Mouse (Mus musculus) urinary bladder, postnatal 4 days (tissue): ENCODE results near the gene Mical2.

ENCODE experiments used
- DNase-seq, 2 experiments: peaks; one replicate each; pipeline ENCODE4 v3.0.0; 2021 to 2022; ENCODE audit warnings: low spot score in 2 of 2

Mical2 gene

DNA sequence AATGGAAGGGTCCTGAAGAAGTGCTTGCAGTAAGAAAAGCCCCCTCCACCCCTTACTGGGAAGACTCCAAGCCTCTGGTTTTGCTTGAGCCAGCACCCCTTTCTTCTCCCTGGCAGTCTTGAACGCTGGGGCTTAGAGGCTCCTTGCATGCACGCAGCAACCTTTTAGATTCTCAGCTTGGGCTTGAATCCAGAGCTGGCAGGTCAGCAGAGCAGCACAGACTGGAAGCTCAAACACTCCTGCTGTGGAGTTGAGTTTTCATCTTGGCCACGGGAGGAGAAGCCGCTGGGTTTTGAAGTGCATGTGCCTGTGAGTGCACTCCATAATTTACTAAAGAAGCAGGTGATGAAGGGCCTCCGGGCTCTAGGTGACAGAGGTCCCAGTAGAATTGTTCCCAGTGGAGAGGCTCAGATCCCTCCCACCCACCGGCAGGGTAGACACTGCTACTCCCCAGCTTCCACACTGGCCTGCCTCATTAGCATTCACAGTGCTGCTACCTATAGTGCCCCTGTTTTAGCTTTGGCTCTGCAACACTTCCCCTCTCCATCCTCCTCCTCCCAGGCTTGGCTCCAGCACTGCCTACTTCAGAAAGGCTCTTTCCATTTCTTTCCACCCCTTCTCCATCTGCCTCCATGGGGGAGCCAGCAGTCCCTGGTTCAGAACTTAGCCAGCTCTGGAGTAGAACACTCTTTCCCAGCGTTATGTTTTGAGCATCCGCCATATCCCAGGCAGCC lies 15.7 kb downstream of the Mical2 start:
- DNase-seq, result no peak

DNA sequence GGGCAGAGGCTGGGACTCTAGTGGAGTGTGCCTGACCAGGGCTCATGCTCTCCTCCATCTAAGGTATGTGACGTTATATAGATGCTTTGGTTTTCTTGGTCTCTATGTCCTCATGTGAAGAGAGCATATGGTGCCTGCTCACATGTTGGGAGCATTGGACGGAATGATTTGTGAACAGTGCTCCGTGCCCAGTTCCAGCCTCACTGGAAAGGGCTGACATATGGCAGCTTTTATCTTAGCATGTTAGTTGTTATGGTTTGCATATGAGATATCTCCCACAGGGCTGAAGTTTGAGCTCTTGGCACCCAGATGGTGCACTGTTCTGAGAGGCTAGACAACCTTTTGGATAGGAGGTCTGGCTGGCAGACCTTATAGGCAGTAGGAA lies 16.3 kb downstream of the Mical2 start:
- no peak for DNase-seq

DNA sequence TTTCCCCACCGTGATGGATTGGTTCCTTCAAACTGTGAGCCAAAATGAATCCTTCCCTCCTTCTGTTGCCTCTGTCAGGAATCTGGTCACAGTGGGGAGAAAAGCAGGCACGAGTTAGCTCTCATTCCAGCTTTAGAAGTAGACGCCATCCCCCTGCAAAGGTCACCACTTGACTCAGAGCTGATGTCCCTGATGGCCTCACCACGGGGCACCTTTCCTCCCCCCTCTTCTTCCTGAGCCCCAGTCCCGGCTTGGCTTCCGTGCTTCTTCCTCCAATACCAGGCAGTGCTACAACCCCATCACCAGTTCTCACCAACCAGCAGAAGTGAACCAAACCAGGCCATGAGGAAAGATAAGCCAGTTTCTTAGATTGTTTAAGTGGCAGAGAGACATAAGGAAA lies 16.9 kb downstream of the Mical2 start:
- DNase-seq, result no peak

DNA sequence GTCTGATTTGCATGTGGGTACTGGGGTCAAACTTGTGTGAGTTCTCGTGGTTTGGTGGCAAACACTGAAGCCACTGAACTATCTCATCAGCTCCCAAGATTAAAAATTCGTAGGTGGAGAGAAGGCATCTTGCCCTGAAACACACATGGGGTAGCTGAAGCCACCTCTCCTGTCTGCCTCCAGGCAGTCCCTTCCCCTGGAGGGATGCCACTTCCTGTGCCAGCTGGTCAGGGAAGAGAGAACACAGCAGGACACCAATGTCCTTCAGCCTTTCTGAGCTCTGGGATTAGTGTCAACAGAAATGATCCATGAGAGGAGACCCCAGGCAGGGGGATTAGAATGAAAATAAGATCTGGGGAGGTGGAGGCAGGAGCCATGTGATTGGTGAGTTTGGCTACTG lies 18.4 kb downstream of the Mical2 start:
- no peak for DNase-seq

DNA sequence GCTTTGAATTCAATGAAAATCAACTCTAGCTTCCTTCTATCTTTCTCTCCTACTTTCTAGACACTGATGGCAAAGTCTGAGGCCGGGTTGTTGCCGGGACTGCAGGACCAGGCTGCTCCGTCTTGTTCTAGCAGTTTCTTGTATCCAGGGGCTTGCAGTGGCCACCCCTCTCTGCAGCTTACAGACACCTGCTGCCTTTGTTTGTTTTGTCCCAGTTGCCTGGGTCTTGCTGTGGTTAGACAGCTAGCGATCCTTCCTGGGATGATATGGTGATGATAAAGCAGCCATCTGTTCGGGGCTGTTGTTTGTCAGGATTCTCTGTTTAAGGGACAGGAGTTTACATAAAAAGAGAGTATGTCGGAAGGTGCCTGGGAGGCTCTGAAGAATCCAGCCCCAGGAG lies 19.0 kb downstream of the Mical2 start:
- DNase-seq, result no peak

DNA sequence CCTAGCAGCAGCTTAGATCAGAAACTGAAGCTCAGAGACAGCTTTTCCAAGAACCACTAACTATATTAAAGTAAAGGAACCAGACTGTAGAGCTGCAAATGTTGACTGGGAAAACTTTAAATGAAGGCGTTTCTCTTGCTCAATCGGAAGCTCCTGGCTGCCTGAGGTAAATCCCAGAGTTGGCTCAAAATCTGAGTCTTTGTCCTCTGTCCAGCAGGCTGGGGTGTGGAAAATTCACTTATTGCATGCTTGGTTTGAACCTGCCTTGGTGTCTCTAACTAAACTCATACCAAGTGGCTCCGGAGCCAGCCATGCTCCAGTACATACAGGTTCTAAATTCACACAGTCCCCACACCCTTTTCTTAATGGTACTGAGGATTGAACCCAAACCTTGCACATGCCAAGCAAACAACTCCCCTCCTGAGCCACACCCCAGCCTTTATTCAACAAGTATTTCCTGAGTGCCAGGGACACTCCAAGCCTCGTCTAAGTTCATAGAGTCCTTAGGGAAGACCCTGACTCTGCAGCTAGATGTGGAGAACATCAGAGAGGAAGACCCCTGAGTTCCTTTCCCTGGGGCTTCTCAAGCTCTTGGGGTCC lies 20.3 kb downstream of the Mical2 start:
- DNase-seq, result no peak

DNA sequence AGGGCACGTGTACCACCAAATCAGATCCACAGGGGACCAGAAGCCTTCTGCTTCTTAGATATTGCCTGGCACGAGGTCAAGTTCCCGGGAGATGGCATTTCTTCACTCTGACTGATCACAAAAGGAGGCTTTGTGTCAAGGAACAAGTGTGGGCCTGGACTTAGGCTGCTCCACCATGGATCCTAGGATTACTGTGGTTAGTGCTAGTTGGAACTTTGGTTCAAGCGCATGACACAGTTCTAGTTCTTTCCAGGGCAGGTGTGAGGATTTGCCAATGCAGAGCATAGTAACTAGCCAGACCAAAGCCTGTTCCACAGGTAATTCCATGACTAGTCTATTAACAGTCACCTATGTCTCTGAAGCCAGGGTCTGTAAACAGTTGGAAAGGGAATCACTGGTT lies 20.8 kb downstream of the Mical2 start:
- DNase-seq, result no peak

DNA sequence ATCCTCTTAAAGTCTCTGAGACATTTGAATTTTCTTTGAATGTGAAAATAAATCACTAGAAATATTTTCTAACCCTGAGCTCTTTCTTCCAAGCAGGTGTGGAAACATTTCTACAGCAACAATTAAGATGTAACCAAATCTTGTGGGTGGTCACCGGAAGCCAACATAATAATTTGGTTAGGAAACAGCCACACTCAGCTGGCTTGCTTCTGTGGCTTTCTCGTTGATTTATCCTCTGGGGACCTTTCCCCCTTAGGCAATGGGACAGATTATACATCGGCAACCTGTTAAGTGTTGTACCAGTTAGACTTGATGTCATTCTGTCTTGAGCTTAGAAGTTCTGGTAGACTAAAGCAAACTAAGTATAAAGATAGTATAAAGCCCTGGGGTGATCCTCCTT lies 22.2 kb downstream of the Mical2 start:
- DNase-seq, result no peak

DNA sequence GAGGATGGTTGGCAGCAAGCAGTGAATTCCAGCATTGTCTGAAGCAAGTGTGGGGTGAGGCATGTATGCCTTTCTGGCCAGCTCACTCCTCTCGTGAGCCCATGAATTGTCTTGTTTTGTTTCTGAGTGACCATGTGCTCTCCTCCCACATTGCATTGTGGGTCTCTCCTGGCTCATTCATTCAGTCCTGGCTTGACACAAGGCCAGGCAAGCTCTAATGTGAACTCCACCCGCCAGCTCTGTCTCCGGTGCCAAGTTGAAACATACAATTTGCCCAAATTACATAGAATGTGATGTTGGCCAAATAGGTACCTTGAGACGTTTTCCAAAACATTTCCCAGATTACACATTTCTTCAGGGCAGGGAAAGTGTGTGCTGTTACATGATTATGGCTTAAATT lies 23.8 kb downstream of the Mical2 start:
- no peak for DNase-seq

DNA sequence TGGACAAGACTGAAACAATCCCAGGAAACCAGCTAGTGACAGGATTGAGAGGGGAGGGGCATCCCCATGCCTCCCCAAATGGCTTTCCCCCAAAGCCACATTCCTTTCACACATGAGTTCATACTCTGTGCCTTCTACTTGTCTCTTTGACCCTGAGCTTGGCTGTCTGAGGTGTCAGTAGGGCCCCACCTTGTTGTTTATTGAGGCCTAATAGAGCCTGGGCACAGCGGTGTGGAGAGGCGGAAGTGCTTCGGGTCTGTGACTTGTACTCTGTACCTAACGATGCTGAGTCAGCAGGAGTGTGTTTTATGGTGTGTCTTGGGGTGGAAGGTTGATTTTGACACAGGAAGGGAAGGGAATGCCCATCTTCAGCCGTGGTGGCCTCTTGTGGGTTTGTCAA lies 26.4 kb downstream of the Mical2 start:
- DNase-seq, result no peak

DNA sequence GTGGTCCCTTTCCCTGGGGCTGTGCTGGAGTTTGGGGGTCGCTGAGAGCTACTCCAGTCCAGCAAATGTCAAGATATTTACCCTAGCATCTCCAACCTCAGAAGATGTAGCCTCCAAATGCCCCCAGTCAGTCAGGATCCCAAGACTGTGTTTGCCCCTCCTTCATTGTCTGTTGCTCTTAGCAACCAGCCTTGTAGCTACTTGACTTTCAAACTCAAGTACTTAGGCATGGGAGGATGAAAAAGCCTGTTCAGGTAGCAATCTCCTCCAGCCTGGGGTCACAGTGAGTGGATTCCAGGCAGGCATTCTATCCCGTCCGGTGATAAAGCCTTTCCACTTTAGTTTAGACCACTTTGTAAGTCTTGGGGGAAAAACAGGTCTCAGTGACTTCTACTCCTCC lies 28.6 kb downstream of the Mical2 start:
- no peak for DNase-seq

DNA sequence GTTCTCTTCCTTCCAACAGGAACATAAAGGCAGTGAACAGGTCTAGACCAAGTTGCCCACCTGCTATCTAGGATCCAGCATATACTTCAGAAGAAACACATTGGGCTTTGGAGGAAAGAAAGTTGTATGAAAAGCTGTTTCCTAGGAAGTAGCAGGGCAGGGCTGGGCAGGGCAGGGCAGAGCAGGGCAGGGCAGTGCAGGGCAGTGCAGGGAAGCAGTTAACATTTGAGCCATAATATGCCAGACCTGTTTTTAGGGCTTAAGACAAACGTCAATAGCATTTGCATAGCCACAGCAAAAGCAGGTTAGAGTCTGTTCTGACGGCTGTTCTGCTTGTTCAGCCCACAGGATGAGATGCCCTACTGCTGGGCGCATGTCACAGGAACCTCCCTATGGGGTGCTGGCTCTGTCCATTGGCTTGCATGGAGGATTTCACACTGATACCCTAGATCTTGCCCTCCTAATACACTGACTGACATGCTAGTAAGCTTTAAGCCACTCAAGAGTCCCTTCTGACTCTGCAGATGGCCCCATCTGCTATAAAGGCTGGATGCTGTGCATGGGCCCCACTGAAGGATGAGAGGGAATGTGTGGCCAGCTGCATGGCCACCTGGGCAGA lies 29.7 kb downstream of the Mical2 start:
- no peak for DNase-seq

DNA sequence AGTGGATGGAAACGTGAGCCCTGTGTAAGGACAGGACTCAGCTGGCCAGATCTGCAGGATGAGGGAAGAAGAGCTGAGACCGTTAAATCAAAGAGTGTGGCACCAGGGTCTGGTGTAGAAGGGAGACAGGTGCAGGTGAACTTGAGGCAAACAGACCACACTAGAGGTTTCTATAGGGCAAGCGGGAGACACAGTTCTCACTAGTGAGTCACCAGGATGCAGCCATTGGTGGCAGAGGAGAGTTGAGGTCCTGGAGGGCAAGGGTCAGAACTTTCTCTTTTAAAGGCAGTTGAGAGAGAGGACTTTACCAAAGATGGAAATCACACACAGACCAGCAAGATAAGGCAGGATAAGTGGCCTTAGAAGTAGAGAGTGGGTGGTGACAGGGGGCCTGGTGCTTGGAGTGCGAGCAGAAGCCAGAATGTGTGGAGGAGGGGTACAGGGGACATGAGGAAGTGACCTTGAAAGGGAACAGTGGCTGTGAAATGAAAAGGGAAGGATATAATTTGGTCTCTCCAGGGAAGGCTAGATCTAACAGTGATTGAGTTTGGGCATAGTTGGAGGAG lies 32.8 kb downstream of the Mical2 start:
- no peak for DNase-seq

DNA sequence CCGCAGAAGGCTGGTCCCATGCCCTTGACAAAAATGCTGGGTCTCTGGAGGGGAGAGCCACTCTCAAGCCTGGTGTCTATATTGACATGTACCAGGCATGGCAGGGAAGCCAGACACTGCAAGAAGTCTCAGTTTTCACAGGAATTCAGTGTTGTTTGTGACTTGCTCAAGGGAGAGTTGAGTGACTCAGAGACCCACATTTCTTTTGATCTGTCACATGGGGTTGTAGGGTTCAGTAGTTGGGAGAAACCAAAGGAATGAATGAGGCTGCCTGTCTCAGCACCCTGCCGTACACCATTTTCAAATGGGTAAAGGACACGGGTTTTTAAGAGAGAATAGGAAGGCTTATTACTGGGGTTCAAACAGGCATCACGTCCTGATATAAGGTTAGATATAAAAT lies 33.6 kb downstream of the Mical2 start:
- DNase-seq, result no peak

DNA sequence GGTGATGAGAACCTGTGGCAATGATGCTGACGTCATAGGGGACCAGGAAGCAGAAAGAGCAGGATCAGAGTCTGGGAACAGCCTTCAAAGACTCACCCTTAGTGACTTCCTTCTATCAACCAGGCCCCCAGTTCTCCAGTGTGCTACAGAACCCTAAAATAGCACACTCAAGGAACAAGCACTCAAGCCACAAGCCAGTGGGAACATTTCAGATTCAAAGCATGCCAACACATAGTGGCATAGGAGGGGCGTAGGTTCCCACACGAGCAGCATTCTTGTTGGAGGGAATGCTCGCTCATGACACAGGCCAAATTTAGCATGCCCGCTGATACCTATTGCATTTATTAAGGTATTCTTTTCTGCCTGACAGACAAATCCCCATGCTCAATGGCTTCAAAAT lies 35.5 kb downstream of the Mical2 start:
- no peak for DNase-seq

DNA sequence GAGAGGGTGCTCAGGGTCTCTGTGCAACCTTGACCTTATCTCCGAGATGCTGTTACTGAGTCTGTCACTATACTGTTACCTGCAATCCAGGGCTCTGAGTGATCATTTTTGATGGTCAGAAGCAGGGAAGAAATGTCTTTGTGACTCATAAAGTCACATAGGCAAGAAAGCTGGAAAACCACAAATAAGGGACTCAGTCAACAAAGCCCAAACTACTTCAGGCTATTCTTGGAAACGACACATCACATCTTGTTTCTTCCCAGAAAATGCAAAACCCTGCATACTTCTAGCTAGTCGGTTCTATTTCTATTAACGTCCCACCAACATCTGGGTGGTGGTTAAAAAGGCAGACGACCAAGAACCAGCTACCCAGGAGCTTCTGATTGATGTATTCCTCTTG lies 41.6 kb downstream of the Mical2 start:
- no peak for DNase-seq

DNA sequence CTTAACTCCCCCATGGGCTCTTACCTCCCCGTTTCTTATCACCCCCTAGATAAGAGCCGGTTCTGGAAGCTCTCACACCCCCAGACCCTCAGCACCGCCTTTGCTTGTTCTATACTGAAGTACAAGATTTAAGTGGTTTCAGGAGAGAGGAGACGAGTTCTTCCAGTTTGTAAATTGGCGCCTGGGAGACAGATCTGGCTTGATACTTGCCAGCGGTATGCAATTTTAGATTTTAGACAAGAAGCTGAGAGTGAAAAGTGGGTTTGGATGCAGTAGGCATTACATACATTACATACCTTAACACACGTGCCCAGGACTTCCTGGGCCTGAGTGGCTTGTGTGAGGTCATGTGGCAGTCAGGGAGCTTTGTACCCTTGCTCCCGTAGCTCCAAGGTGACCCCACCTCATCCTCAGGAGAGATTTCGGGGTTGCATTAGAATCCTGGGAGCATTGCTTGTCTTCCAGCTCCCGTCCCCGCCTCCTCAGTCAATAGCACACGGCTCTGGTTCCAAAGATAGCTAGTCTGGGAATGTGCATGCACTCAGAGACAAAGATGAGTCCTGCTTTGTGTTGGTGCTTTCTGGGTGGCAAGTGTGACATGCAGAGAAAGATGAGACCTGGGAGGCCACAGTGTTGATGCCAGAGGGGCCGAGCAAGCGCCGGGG lies 43.2 kb downstream of the Mical2 start:
- DNase-seq, result no peak

DNA sequence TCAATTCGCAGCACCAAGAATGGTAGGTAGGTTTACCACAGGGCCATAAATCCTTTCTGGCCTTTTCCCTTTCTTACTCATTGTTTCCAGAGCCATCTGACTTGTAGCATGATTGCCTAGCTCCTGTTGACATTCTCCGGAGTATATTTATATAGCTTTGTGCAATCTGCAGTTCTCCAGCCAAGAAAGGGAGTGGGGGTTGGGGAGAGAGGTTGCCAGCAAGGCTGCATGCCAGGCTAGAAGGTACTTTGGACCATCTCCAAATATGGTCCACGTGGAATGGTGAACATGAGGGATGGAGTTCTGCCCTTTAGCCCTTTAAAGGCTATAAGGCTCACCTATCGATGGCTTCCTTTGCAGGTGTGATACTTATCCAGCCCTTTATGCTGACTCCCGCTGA lies 45.2 kb downstream of the Mical2 start:
- no peak for DNase-seq

DNA sequence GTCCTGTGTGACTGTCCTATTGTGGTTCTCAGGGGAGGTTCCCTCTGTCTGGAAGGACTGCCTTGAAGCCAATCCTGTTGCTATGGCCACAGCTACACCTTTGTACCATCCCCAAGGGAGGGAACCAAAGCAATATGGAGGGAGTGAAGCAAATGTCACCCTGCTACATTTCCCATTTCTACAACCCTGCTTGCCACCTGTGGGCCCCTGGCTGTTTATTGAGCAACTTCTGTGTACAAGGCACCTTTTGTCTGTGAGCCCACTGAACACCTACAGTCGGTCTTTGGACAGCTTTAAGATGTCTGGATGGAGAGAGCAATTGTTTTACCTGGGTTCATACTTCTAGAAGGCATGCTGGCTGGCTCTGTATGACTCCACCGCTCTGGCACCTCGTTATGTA lies 46.0 kb downstream of the Mical2 start:
- DNase-seq, result no peak

DNA sequence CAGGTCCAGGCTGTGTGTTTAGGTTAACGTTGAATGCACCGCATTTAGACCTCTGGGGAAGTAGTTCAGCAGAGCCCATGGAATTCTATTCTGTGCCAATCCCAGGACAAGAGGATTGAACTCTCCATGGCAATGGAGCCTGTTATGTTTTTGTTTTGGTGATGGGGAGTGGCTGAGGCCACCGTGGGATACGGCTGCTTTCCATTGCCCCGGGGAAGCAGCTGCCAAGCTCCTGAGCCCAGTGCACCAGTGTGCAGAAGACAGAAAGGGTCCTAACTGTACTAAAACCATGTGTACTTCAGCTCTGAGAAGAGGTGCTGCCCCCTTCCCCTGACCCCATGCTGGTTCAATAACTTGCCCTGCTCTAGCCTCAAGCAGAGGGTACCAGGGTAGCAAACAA lies 47.0 kb downstream of the Mical2 start:
- DNase-seq, result no peak

DNA sequence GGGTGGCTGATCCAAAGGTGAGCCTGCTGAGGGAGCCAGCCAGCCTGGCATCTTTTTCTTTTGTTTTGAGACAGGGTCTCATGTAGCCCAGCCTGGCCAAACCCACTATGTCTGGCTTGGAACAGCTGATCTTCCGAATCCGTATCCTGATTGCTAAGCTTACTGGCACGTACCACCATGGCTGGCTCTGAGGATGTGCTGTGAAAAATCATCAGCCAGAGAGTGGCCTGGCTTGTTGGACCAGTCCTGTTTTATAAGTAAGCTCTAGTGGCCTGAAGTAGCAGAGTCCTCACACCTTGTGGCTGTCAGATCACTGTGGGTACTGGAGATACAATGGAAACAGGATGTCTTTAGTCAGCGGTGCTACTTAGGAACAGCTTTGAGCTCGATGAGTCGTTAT lies 47.8 kb downstream of the Mical2 start:
- DNase-seq, result no peak

DNA sequence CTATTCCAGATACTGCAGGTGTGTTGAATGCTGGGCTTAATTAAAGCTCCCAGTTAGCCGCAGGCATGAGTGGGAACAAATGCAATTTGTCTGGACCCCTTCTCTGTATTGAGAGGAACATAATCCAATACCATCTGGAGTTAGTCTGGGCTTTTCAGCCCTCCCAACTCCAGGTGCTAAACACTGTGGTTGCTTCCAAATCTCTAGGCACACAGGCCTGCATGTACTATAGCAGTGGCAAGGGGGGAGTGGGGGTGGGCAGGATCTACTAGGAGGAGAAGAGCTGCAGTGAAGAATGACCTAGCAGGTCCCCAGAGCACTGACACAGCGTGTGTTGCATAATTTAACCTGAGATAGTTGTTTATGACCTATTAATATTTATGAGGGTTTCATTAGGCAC lies 49.0 kb downstream of the Mical2 start:
- no peak for DNase-seq

DNA sequence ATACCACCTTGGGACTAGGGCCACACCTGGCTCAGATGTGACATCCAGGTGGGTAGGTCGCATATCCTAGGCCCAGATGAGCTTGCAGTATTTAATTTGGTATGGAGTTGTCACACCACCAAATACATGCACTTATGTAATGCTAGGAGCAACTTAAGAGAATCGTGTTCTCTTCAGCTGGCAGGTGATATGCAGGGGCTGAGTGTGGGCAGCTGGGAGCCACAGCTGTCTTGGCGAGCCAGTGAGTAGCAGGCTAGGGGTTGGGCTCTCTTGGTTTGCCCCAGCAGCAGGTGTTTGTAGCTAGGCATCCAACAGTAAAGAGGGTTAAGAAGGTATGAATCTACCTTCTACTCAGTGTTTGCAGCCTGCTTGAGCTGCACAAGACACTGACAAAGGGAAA lies 49.4 kb downstream of the Mical2 start:
- DNase-seq, result no peak
